Mouse (Mus musculus) adrenal gland, postnatal 36 days (tissue): Measurements from ENCODE around the gene Gm20481. TPM values are rescaled to one million over a fixed set of nuclear protein-coding genes. Genes with fewer than 3 reads are reported as not detected.
"Not testable (repeated sequence)": the region's sequence is repeated elsewhere in the genome, so short reads cannot be mapped to it uniquely, and the experiment has no call there.

Experiments used
- DNase-seq, 2 experiments: peaks; one replicate each; pipeline ENCODE4 v3.0.0; 2021; ENCODE audit warnings: mixed read lengths in 1 of 2
- total RNA-seq, 2 experiments: library from RNA; stranded (reverse); gene quantifications; 2 replicates each; pipeline ENCODE4 v1.2.3; 2021

The Gm20481 gene
- total RNA-seq, 2 experiments from 2014 or later = not detected

DNA sequence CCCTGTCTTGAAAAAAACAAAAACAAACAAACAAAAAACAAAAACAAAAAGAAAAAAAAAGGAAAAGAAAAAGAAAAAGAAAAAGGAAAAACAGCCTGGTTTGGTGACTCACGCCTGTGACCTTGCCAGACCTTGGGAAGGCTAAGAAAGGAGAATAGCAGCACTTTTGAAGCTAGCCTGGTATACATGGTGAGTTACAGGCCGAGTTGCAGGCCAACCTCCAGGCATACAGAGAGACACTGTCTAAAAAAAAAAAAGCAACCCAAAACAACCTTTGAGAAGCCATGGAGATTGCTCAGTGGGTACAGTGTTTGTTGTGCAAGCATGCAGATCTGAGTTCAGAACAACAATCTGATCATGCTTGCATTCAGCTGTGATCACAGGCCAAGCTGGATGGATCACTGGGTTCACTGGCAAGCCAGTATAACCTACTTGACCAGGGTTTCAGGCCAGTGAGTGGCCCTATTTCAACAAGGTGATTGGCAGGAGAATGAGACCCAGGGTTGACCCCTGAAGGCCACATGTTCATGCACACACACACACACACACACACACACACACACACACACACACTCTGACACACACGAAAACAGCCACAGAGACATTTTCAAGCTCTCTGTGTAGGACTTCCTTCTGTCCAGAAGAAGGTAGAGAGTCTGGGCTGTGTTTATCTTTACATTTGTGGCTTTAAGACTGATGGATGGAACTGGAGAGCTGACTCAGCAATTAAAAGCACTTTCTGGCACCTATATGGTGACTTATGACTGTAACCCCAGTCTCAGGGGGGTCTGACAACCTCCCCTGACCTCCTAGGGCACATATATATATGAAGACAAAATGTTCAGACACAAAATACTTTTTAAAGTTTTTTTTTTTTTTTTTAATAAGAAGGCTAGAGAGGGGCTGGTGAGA is 6.1 kb downstream of the Gm20481 start:
- DNase-seq = peak; percentile 59 to 74

DNA sequence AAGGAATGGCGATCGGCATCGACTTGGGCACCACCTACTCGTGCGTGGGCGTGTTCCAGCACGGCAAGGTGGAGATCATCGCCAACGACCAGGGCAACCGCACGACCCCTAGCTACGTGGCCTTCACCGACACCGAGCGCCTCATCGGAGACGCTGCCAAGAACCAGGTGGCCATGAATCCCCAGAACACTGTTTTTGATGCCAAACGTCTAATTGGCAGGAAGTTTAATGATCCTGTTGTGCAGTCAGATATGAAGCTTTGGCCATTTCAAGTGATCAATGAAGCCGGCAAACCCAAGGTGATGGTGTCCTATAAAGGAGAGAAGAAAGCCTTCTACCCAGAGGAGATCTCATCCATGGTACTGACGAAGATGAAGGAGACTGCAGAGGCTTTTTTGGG is 7.3 kb downstream of the Gm20481 start:
- DNase-seq = no peak

DNA sequence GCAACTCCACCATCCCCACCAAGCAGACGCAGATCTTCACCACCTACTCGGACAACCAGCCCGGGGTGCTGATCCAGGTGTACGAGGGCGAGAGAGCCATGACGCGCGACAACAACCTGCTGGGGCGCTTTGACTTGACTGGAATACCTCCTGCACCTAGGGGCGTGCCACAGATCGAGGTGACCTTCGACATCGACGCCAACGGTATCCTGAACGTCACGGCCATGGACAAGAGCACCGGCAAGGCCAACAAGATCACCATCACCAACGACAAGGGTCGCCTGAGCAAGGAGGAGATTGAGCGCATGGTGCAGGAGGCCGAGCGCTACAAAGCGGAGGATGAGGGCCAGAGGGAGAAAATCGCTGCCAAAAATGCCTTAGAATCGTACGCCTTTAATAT is 8.5 kb downstream of the Gm20481 start:
- no peak for DNase-seq

DNA sequence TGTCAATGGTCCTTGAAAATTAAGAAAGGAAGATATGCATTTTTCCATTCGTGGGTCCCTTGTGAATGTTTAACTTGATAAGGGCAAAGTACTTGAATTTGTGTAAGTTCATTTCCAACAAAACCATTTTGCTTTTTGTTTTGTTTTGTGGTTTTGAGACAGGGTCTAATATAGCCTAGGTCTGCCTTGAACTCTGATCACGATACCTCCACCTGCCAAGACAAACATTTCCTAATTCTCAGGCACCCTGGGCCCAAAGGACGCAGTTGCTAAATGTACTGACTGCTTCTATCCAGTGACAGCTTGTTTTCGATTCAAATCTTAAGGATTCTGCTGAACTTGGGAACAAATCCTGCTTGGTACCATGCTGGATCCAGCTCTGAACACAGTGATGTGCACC is 9.9 kb downstream of the Gm20481 start:
- no peak for DNase-seq

DNA sequence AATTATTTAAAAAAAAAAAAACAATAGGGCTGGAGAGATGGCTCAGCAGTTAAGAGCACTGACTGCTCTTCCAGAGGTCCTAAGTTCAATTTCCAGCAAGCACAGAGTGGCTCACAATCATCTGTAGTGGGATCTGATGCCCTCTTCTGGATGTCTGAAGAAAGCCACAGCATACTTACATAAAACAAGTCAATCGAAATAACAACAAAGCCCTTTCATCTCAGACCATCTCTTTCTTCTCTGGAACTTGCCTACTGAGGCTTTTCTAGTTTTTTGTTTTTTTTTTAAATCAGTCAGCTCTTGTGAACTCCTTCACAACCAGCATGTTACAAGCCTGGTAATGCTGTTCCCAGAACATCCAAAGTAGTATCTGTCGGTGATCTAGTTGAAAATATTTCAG is 10.9 kb downstream of the Gm20481 start:
- peak in 1 of 2 experiments; percentile 50 for DNase-seq

DNA sequence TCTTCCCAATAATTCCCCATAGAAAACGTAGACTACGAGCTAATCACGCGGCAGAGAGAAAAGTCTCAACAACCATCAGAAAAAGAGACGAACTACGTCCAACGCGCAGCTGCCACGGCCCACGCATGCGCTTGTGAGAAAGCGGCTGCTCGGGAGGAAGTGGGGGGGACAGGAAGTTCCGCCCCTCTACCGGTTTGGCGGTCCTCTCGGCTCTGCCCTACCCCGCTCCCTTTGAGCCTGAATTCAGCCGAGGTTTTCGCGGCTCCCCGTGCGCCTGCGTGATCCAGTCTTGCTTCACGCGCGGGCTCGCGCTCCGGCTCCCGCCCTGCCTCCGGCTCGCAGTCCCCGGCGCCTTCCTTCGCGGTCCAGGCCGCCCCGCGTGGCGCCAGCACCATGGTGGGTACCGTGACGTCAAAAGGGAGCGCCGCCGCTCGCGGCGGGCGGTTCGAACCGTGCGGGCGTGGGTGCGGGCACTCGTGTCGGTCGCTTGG is 12.0 kb downstream of the Gm20481 start, which contains the start of gene Lsm2:
Gene Lsm2 (plus strand): TSS at position 173 of the 491 bp plus-strand sequence.
- DNase-seq = peak; percentile 93 to 95

DNA sequence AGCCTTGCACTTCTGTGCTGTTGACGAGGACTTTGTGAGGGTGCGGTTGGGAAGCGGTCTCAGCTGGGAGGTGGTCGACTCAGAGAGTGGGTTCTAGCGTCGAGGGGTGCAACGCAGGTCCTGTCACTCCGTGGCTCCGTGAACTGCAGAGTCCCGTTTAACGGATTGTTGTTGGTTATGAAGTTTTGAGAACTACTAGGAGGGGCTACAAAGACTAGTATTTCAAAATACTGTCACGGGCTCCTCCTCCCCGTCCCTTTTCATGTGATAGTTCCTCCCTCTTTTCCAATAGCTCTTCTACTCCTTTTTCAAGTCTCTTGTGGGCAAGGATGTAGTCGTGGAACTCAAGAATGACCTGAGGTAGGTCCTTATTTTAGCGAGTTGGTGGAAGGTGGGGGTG is 12.6 kb downstream of the Gm20481 start:
- DNase-seq = no peak

DNA sequence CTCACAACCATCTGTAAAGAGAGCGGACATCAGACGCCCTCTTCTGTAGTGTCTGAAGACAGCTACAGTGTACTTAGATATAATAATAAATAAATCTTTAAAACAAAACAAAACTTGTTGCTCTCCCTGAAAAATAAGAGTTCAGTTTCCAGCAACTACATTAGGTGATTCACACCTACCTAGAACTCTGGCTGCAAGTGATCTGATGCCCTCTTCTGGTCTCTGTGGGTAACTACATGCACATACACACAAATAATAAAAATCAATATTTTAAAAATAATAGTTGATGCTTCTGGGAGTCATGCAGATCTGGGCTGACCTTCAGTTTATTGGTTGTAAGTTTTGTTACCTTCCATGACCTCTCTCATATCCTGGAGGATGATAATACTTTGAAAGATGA is 14.5 kb downstream of the Gm20481 start:
- DNase-seq = no peak

DNA sequence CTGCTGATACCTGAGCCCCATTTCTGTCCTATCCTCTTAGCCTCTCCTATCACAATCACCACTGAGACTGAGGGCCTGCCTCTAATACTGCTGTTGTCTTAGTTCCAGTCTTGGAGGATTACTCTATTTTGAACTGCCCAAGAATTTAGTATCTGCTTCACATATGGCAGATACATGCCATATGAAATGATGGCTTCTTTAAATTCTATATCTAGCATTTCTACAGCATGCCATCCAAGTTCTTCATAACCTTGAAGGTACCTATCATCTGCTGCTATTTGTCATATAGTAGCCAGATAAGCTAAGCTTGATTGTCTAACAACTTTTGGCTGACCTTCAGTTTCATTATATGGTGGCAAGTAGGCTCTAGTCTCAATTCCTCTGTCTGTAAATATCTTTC is 25.0 kb downstream of the Gm20481 start:
- no peak for DNase-seq

DNA sequence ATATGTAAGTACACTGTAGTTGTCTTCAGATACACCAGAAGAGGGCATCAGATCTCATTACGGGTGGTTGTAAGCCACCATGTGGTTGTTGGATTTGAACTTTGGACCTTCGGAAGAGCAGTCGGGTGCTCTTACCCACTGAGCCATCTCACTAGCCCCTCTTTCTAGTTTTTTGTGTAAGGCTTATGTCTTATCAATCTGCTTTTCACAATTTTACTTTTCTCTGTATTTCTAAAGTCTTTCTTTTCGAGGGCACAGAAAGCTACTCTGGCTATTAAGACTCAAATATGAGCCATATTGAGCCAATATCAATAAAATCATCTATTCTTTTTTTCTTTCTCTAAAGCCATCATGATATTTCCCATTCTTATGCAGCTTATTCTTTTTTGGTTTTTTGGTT is 25.5 kb downstream of the Gm20481 start:
- DNase-seq = not testable (repeated sequence)

DNA sequence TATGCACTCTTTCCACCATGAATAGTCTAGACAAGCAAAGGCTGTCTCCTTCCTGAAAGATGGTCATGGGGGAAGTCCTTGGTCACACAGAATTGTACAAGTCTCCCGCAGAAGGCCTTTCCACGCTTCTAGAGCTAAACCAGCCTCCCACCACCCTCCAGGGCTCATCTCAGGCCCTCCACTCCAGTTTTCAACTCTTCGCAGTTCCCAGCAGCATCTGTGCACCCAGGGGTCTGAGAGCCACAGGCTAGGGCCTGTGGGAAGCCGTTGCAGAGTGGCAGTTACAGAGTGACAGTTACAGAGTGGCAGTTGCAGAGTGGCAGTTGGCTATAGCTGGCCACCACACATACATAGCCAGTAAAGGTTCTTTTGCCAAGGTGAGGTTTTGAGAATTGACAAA is 26.2 kb downstream of the Gm20481 start:
- not testable (repeated sequence) for DNase-seq

DNA sequence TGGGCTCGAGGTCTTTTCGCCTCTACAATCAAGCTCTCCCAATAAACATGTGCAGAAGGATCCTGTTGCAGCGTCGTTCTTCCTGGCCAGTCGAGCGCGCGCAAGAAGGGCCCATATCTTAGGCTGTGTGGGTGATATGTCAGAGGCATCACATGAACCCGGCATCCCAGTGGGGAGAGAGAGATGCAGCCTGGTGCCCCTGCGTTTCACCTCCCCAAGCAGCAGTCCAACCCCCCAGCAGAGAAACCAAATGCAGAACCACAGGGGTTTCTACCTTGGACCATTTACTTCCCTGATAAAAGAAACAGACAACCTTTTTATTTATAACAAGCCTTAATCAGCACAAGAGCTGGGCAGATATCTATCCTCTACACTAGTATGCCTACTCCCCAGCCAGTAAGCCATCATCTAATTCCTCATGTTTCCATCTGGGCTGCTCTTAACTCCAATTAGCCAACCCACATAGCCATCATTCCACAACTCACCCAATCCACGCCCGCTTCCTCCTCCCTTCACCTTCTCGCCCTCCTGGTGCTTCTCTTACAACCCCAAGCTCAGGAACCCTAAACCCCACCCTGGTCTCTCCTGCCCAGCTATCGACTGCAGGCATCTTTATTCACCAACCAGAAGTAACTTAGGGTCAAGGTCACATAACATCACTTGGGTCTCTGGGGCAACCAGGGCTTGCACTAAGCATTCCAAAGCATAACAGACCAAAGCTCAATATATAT is 26.9 kb downstream of the Gm20481 start:
- no peak for DNase-seq

DNA sequence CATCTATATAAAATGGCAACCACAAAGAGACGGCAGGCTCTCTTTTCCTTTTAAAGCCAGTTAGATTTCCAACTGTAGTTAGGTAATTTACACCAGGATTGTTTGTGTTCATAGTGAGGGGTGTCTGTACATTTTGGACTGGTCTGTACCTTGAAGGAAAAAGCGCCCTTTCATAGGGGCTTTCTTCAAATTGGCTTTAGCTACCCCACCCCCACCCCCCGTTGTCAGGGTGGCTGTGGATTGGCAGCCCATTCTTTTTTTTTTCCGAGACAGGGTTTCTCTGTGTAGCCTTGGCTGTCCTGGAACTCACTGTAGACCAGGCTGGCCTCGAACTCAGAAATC is 27.4 kb downstream of the Gm20481 start:
- no peak for DNase-seq

DNA sequence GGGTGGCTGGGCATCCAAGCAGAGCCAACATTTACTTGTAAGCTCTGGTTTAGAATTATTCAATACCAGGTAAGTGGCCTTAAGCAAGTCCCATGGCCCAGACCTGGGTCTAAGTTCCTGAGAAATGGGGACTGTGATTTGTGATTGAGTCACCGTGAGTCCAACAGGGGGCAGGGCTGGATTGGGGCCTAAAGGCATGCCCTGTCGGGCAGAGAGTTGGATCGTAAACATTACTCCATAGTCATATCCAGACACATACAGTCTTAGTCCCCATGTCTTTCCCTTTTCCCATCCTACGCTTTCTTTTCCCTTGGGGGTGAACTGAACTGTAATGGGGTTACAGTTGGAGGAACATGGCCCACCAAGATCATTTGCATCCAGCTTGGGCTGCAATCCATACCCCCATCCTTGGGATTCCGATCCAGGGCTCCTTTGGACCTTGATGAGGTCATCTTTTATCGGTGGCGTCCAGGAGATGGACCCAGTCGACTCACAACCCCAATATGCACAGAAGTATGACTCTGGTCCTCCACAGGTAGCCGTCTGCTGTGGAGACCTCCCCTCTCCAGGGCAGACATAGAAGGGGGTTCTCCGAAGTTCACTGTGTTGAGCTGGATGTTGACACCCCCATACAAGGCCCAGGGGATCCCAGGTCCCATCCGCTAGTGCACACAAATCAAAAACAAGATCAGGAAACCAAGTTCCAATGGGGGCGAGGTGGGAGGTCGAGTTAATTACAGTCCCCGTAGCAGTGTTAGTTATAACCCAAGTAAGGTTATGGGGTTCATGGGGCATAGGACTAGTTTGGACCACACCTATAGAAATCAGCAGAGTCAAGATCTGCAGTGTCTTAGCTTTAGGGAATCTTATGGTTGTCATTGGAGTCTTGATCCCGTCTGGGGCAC is 29.1 kb downstream of the Gm20481 start:
- DNase-seq = no peak

DNA sequence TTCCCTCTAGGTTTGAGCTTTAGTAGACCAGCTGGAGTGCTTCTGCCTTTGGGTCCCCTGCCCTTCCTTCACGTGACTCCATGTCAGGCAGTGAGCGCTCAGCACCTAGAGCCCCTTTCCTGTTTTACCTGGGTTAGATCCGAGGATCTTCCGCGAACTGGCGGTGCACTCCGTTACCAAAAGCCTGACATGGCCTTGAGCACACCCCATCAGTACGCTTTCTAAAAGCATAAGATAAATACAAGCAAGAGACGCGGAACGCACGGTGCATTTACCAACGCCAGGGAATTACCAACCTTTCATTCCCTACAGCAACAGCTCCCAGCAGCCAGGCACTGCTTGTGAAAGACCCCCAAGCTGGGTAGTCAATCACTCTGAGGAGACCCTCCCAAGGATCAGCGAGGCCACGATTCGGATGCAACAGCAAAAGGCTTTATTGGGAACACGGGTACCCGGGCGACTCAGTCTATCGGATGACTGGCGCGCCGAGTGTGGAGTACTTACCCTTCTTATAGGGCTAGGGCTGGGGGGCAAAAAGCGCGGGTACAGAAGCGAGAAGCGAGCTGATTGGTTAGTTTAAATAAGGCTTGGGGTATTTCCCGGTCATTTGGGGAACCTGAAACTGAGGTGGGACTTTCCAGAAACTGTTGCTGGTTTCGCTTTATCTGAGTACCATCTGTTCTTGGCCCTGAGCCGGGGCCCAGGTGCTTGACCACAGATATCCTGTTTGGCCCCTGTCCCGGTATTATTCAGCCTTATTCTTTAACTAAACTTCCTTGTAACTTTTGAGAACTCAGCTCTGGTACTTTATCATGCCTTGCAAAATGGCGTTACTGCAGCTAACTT is 30.4 kb downstream of the Gm20481 start:
- not testable (repeated sequence) for DNase-seq

DNA sequence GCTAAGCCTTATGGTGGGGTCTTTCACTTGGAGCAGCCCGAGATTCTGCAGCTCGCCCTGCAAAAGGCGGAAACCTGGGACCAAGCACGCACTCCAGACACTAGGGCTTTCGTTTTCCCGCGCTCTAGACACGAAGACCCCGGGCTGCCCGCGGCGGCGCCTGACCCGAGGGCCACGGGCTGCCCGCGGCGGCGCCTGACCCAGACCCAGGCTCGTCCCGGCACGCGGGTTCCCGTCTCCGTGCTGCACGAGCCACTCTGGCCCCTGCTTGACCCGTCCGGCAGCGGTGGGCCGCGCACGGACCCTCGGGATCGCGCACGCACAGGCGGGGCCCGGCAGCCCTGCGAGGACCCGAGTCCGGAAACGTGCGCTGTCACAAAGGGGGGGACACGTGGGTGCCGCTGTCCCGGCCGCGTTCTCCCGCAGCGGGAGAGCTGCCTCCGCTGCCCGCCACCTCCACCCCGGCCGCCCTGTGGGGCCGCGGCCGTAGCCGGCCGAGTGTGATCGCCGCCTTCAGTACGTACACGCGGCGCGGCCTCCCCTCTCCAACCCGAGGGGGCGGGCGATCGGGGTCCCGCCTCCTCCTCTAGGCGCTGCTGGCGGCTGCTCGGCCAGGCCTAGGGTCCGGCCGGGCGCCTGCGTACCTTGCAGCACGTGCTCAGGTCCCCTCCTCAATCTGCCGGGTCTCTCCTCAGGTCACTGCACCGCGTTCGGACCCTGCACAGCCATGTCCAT is 31.2 kb downstream of the Gm20481 start, which contains the start of gene Vars:
Gene Vars (plus strand): TSS at position 271 of the 735 bp plus-strand sequence.
- DNase-seq = peak; percentile 91 to 93

DNA sequence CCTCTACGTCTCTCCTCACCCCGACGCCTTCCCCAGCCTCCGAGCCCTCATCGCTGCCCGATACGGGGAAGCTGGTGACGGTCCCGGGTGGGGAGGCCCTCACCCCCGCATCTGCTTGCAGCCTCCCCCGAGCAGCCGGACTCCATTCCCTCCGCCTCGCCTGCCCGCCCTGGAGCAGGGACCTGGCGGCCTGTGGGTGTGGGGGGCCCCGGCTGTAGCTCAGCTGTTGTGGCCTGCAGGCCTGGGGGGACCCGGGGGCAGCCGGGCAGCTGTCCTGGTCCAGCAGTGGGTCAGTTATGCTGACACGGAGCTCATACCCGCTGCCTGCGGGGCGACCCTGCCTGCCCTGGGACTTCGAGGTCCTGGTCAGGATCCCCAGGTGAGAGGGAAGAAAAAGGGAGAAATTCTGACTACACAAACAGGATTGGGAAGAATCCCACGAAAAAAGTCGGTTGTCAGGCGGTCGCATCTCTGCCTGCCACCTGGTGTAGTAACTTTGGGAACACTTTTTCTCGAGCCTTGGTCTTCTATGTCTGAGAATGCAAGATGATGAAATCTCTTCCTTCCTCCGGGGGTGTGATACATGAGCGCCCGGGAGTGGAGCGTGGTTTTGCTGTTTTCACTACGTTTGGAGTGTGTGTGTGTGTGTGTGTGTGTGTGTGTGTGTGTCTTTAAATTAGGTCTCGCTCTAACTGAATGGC is 31.9 kb downstream of the Gm20481 start:
- DNase-seq = no peak

DNA sequence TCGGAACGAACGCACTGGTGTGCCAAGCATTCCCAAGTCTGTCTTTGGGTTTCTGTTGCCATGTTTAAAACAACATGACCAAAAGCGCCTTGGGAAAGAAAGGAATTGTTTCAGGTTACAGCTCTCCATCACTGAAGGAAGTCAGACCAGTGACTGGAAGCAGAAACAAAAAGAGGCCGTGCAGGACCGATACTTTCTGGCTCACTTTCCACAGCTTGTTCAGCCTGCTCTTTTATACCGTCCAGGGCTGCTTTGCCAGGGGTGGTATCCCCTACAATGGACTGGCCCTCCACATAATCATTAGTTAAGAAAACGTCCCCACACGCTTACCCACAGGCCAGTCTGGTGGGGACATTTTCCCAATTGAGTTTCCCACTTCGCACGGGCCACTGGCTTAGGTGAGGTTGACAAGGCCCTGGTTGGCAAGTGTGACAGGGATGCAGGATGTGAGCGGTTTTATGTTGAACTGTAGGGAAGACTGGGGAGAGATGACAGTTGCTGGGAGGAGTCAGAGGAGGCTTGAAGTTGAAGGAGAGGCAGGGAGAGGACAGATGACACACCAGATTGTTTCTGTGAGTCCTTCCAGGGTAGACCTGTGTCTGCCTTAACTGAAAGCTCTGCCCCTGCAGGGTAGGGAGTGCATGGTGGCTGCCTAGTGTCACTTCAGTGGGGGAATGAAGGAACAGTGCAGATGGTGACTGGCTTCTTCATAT is 32.6 kb downstream of the Gm20481 start:
- no peak for DNase-seq
